Mouse (Mus musculus): ENCODE results near the gene Stxbp4. TPM values are rescaled to one million over a fixed set of nuclear protein-coding genes. Genes with fewer than 3 reads are reported as not detected.
A peak's percentile ranks its signal among the peaks of the same experiment; 100 is the strongest.

Gene Stxbp4
- polyA plus RNA-seq, 1 experiment: 3.4 TPM

DNA sequence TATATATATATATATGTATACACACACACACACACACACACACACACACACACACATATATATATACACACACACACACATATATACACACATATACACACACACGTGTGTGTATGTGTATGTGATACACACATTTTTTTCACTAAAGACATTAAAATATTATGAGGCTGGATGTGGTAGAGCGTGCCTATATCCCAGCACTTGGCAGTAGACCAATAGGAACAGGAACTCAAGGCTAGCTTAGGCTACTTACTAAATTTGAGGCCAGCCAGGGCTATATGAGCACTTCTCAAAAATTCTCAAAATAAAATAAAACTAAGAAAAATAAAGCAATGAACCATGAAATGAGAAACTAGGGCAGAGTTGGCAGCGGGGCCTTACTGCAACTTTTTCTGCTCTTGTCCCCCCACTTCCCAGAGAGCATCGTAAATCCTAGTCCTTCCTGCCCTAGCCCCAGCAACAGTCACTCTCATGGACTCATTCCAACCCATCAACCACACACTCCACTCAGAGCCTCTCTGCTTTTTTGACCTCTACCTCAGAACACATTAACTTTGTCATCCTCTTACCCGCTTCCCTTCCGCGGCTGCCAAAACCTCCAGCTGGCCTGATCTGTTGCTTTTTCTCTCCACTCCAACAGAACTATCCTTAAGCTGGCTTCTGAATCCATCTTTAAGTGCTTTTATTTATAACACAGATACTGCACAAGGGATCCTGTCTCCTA, 60.7 kb downstream of the Stxbp4 start:
- 66% methylated on average over 7 of the region's 7 CpGs for WGBS
- DNase-seq: no peak
- H3K4me1 ChIP-seq (ENCODE audit: control insufficient read depth, insufficient read depth, low read length): no peaks in the 10 kb centered on the region
- TF ChIP-seq CTCF (IDR thresholded peaks at IDR 0.05; ENCODE audit: insufficient read depth, low read length): no peak
- no peak for TF ChIP-seq POLR2A (IDR thresholded peaks at IDR 0.05; ENCODE audit: borderline replicate concordance, extremely low read depth, low read depth, low read length)
- no peak overlapping the region for H3K4me3 ChIP-seq (replicated peaks; ENCODE audit: extremely low read depth, low read depth, low read length)

- H3K4me1 ChIP-seq (ENCODE audit: control insufficient read depth, insufficient read depth, low read length): no peaks in the 10 kb centered on the region
- WGBS: 85% methylated on average over 8 of the region's 8 CpGs
- DNase-seq: no peak
- TF ChIP-seq POLR2A (IDR thresholded peaks at IDR 0.05; ENCODE audit: borderline replicate concordance, extremely low read depth, low read depth, low read length) (no peak), CTCF (IDR thresholded peaks at IDR 0.05; ENCODE audit: insufficient read depth, low read length) (no peak)
- no peak overlapping the region for H3K4me3 ChIP-seq (replicated peaks; ENCODE audit: extremely low read depth, low read depth, low read length)
Observed at GRCm38 (mm10) chr11:90576282-90576972, 61.5 kb downstream of the Stxbp4 start.

DNA sequence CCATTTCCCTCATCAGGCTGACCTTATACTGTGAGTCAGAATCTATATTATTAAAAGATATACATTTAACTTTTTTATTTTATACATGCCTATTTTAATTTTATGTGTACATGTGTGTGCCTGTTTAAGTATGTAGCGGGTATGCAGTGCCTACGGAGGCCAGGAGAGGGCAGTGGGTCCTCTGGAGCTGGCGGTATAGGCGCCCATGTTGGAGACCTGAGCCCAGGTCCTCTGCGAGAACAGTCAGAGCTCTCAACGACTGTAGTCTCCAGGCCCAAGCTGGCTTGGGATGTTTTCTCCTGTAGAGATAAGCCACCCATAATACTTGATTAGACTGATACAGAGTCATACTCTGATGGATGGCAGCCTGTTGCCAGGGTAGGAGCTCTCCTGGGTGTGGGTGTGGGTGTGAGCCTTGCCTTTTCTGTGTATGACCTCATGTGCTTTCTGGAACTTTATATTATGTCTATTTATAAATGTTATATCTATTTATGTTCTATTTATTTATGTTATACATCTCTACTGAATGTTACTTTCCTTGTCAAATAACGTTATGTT, 62.3 kb downstream of the Stxbp4 start:
- Histone ChIP-seq H3K4me3 (replicated peaks; ENCODE audit: extremely low read depth, low read depth, low read length) (no peak overlapping the region), H3K4me1 (ENCODE audit: control insufficient read depth, insufficient read depth, low read length) (no peaks in the 10 kb centered on the region)
- TF ChIP-seq POLR2A (IDR thresholded peaks at IDR 0.05; ENCODE audit: borderline replicate concordance, extremely low read depth, low read depth, low read length): no peak
- 0 out of 2 replicates have a peak, but pooled peaks have one; percentile 5 for TF ChIP-seq CTCF (IDR thresholded peaks at IDR 0.05; ENCODE audit: insufficient read depth, low read length)
- no peak for DNase-seq
- WGBS: 94% methylated on average over 7 of the region's 7 CpGs

- DNase-seq: no peak
- Histone ChIP-seq H3K4me3 (replicated peaks; ENCODE audit: extremely low read depth, low read depth, low read length) (no peak overlapping the region), H3K4me1 (ENCODE audit: control insufficient read depth, insufficient read depth, low read length) (no peaks in the 10 kb centered on the region)
- TF ChIP-seq POLR2A (IDR thresholded peaks at IDR 0.05; ENCODE audit: borderline replicate concordance, extremely low read depth, low read depth, low read length) (no peak), CTCF (IDR thresholded peaks at IDR 0.05; ENCODE audit: insufficient read depth, low read length) (no peak)
- WGBS: 82% methylated on average over 2 of the region's 2 CpGs
Observed at GRCm38 (mm10) chr11:90570646-90571259, 67.1 kb downstream of the Stxbp4 start.

GRCm38 (mm10) chr11:90558359-90559047, 79.4 kb downstream of the Stxbp4 start:
- DNase-seq: no peak
- TF ChIP-seq CTCF (IDR thresholded peaks at IDR 0.05; ENCODE audit: insufficient read depth, low read length) (no peak), POLR2A (IDR thresholded peaks at IDR 0.05; ENCODE audit: borderline replicate concordance, extremely low read depth, low read depth, low read length) (no peak)
- no peak overlapping the region for H3K4me3 ChIP-seq (replicated peaks; ENCODE audit: extremely low read depth, low read depth, low read length)
- H3K4me1 ChIP-seq (ENCODE audit: control insufficient read depth, insufficient read depth, low read length): no peaks in the 10 kb centered on the region
- 20% methylated on average over 9 of the region's 9 CpGs for WGBS

- H3K4me3 ChIP-seq (replicated peaks; ENCODE audit: extremely low read depth, low read depth, low read length): no peak overlapping the region
- WGBS: 80% methylated on average over 4 of the region's 4 CpGs
- no peaks in the 10 kb centered on the region for H3K4me1 ChIP-seq (ENCODE audit: control insufficient read depth, insufficient read depth, low read length)
- no peak for DNase-seq
- TF ChIP-seq POLR2A (IDR thresholded peaks at IDR 0.05; ENCODE audit: borderline replicate concordance, extremely low read depth, low read depth, low read length): no peak
- TF ChIP-seq CTCF (IDR thresholded peaks at IDR 0.05; ENCODE audit: insufficient read depth, low read length): no peak
Observed at GRCm38 (mm10) chr11:90556517-90556916, 81.4 kb downstream of the Stxbp4 start.

DNA sequence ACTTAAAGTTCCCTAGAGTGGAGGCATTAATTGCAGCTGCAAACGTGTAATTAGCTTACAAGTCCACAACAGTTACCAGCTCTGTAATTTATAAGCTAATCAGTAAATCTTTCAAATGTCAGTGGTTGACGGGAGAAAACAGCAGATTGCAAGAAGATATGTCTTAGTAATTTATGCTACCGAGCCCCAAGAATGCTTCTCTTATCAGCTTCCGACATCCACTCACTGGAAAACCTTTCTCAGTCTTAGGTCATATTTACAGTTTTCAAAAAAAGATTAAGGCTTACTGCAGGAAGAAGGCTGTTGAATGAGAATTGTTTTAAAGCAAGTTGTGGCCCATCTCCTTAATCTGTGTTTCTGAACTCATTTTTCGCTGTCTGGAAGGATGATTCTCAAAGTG, 83.9 kb downstream of the Stxbp4 start:
- no peak for DNase-seq
- no peak overlapping the region for H3K4me3 ChIP-seq (replicated peaks; ENCODE audit: extremely low read depth, low read depth, low read length)
- WGBS: 62% methylated on average over 5 of the region's 5 CpGs
- H3K4me1 ChIP-seq (ENCODE audit: control insufficient read depth, insufficient read depth, low read length): no peaks in the 10 kb centered on the region
- TF ChIP-seq POLR2A (IDR thresholded peaks at IDR 0.05; ENCODE audit: borderline replicate concordance, extremely low read depth, low read depth, low read length): no peak
- TF ChIP-seq CTCF (IDR thresholded peaks at IDR 0.05; ENCODE audit: insufficient read depth, low read length): no peak

DNA sequence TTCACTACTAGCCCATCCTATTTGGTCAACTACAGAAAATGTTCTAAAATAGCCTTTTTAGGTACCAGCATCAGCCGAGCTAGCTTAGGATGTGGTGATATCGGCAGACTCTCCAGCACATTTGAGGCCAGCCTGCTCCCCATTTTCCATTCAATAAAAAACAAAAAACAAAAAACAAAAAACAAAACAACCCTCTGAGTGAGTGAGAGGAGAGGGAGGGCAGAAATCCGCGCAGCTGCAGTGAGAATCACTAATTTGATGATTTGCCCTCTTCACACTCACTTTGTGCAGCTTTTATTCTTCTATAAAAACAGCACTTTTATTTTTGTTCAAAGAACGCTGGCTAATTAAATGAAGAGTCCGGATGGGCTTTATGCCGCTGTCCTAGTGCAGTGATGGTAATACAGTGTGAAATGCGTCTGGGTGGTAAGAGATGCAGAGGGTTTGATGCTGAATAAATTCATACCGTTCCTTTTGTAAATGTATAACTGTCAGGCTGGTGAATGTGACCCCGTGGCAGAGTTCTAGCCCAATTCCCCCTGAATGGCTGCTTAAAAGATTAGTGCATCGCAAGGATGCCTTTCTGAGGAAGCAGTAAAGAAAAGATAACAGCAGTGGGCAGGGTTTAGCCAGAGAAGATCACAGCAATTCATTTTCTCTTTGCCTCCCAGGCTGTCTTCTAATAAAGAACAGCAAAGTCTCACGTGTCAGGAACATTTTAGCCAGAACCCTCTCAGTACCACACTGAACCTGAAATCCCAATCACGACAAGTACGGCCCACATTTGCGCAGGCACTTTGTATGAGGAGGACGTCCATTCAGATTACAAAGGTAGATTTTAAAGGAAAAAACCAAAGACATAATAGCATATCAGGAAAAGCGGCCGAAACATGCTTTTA, 85.3 kb downstream of the Stxbp4 start:
- TF ChIP-seq POLR2A (IDR thresholded peaks at IDR 0.05; ENCODE audit: borderline replicate concordance, extremely low read depth, low read depth, low read length) (no peak), CTCF (IDR thresholded peaks at IDR 0.05; ENCODE audit: insufficient read depth, low read length) (no peak)
- H3K4me1 ChIP-seq (ENCODE audit: control insufficient read depth, insufficient read depth, low read length): no peaks in the 10 kb centered on the region
- no peak overlapping the region for H3K4me3 ChIP-seq (replicated peaks; ENCODE audit: extremely low read depth, low read depth, low read length)
- no peak for DNase-seq
- 91% methylated on average over 18 of the region's 18 CpGs for whole genome bisulfite sequencing

Measured in lung, adult 2 months (tissue).